Mouse (Mus musculus) heart, embryonic 13.5 days (tissue): Measurements from ENCODE around the gene Pspn. TPM values are rescaled to one million over a fixed set of nuclear protein-coding genes. Genes with fewer than 3 reads are reported as not detected.

Source experiments
- ATAC-seq: fragments of 200-750 bp; cut with Nextera tagmentation; 2 replicates; pipeline ENCODE4 v1.8.0; 2017; ENCODE audit warnings: moderate TSS enrichment; ENCODE audit not compliant: insufficient number of reproducible peaks, low FRiP score, low TSS enrichment; ENCODE audit errors: extremely low read depth
- H3K27ac ChIP-seq: fragments of 300-500 bp; sonication (generic); replicated peaks from 2 replicates; pipeline ENCODE4 v1.5.1; 2015; ENCODE audit warnings: moderate library complexity, mild to moderate bottlenecking, inconsistent platforms
- H3K27me3 ChIP-seq: fragments of 300-500 bp; sonication (generic); replicated peaks from 2 replicates; pipeline ENCODE4 v1.6.1; 2015; ENCODE audit warnings: mild to moderate bottlenecking, inconsistent platforms
- H3K36me3 ChIP-seq: fragments of 300-500 bp; sonication (generic); 2 replicates; pipeline ENCODE4 v1.6.1; 2015; ENCODE audit warnings: mild to moderate bottlenecking, inconsistent platforms
- H3K4me1 ChIP-seq: fragments of 300-500 bp; sonication (generic); 2 replicates; pipeline ENCODE4 v1.6.1; 2015; ENCODE audit warnings: inconsistent platforms
- H3K4me2 ChIP-seq: fragments of 300-500 bp; sonication (generic); 2 replicates; pipeline ENCODE4 v1.6.1; 2015; ENCODE audit warnings: inconsistent platforms, mild to moderate bottlenecking, moderate library complexity
- H3K4me3 ChIP-seq: fragments of 300-500 bp; sonication (generic); 2 replicates; pipeline ENCODE4 v1.5.1; 2015; ENCODE audit warnings: moderate library complexity, mild to moderate bottlenecking, inconsistent platforms
- H3K9ac ChIP-seq: fragments of 300-500 bp; sonication (generic); 2 replicates; pipeline ENCODE4 v1.6.1; 2015; ENCODE audit warnings: inconsistent platforms, mild to moderate bottlenecking, moderate library complexity
- H3K9me3 ChIP-seq: fragments of 300-500 bp; sonication (generic); 2 replicates; pipeline ENCODE4 v1.6.1; 2016; ENCODE audit warnings: inconsistent platforms
- WGBS: fragments of 180-500 bp; shearing (Covaris S2); methylation state at CpG from one replicate; pipeline ENCODE4 v1.1.7; 2015; ENCODE audit warnings: mixed read lengths; 5-methylcytosine and 5-hydroxymethylcytosine counted together
- polyA plus RNA-seq: library from polyadenylated mRNA; unstranded; fragments of >200 nt; fragmentation: Nextera tagmentation; extraction: Ambion mirVana; gene quantifications from 2 replicates; pipeline ENCODE4 v1.2.1, GENCODE M21; 2015

The Pspn gene
- 0.35 TPM in 1 of 2 replicates, not detected in the other for polyA plus RNA-seq

DNA sequence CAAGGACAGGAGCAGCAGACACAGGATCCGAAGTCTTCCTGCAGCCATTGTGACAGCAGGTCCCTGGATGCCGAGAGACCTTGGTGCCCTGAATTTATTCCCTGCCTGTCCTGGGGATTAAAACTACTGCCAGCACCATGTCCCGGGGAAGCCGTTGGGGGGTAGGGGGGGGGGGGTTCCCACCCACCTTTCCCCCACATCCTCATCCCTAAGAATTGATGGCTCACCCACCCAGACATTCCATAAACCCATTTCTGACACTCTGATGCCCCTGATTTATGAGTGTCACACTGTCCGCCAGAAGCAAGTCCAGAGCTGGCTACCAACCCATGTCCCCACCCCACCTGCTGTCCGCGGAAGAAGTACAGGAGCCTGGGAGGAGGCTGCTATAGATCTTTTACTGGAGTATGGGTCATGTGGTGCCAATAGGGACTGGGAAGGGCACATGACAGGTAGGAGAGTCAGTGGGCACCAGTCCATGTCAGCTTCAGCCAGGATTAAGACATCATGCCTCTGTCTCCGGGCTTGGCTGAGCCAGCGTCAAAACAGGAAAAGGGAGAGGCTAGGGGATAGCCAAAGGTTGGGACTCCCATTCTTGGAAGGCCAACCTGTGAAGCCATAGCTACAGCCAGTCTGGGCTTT, at the start of gene Pspn:
Gene Pspn, minus strand, starts transcription at position 51 of the 642 bp plus-strand sequence.
- Histone ChIP-seq H3K9me3 (no peaks in the 10 kb centered on the region), H3K4me2 (no peak within 1 kb of the TSS), H3K4me1 (peaks cover 36% of the 10 kb centered on the region), H3K4me3 (no peak within 1 kb of the TSS), H3K27ac (peak within 1 kb of the TSS; percentile 83), H3K27me3 (no peaks in the 10 kb centered on the region), H3K36me3 (peaks cover 62% of the 10 kb centered on the region), H3K9ac (peak within 1 kb of the TSS; percentile 71)
- ATAC-seq, result no peak
- WGBS, result 78% methylated on average over 9 of the region's 9 CpGs

GRCm38 (mm10) chr17:57048816-57049215, 49.0 kb upstream of the Pspn start:
- H3K4me3 ChIP-seq, result no peak overlapping the region
- 91% methylated on average over 3 of the region's 3 CpGs for WGBS

GRCm38 (mm10) chr17:57047406-57047805, 47.6 kb upstream of the Pspn start:
- no peak for ATAC-seq
- H3K4me2 ChIP-seq, result no peak overlapping the region
- peaks cover 6% of the 10 kb centered on the region for H3K4me1 ChIP-seq
- 25% methylated on average over 5 of the region's 5 CpGs for WGBS
- no peaks in the 10 kb centered on the region for H3K27me3 ChIP-seq
- H3K27ac ChIP-seq, result no peak overlapping the region
- H3K4me3 ChIP-seq, result no peak overlapping the region
- no peak overlapping the region for H3K9ac ChIP-seq
- no peaks in the 10 kb centered on the region for H3K9me3 ChIP-seq
- H3K36me3 ChIP-seq, result peaks cover 56% of the 10 kb centered on the region

More at GRCm38 (mm10) chr17:57048816-57049215, 49.0 kb upstream of the Pspn start:
- H3K27ac ChIP-seq, result no peak overlapping the region
- no peaks in the 10 kb centered on the region for H3K27me3 ChIP-seq
- peaks cover 70% of the 10 kb centered on the region for H3K36me3 ChIP-seq
- no peaks in the 10 kb centered on the region for H3K4me1 ChIP-seq
- no peak overlapping the region for H3K4me2 ChIP-seq
- H3K9me3 ChIP-seq, result no peaks in the 10 kb centered on the region
- no peak overlapping the region for H3K9ac ChIP-seq
- ATAC-seq, result no peak

GRCm38 (mm10) chr17:57041554-57041953, 41.7 kb upstream of the Pspn start, which contains the start of gene Slc25a41:
Gene Slc25a41 (minus strand): TSS chr17:57041654.
- Histone ChIP-seq H3K36me3 (peaks cover 17% of the 10 kb centered on the region), H3K4me3 (no peak within 1 kb of the TSS), H3K27me3 (peaks cover 40% of the 10 kb centered on the region), H3K9ac (no peak within 1 kb of the TSS), H3K4me1 (peaks cover 7% of the 10 kb centered on the region), H3K4me2 (no peak within 1 kb of the TSS), H3K9me3 (no peaks in the 10 kb centered on the region), H3K27ac (no peak within 1 kb of the TSS)
- 64% methylated on average over 8 of the region's 8 CpGs for WGBS
- no peak for ATAC-seq

DNA sequence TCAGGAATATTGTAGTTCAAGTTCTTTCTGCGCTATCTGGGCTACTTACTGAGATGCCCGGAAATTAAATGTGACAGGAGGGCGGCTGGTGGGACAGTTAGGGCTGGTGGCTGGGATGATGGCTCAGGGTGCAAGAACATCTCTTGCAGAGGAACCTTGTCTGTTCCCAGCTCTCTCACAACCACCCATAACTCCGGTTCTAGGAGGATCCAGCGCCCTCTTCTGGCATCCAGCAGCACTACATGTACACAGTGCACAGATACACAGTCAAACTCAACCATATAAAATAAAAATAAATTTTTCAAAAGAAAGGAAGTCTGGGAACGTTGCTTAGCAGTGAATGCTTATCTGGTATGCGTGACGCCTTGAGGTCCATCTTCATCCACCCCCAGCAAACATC, 39.2 kb upstream of the Pspn start:
- no peak overlapping the region for H3K4me2 ChIP-seq
- H3K27me3 ChIP-seq, result peaks cover 42% of the 10 kb centered on the region
- WGBS, result 36% methylated on average over 8 of the region's 8 CpGs
- no peak overlapping the region for H3K27ac ChIP-seq
- no peak for ATAC-seq
- H3K4me3 ChIP-seq, result 0 out of 2 replicates have a peak overlapping the region, but pooled peaks have one; percentile 9
- no peak overlapping the region for H3K9ac ChIP-seq
- H3K36me3 ChIP-seq, result no peaks in the 10 kb centered on the region
- no peaks in the 10 kb centered on the region for H3K9me3 ChIP-seq
- H3K4me1 ChIP-seq, result peaks cover 7% of the 10 kb centered on the region

GRCm38 (mm10) chr17:57032854-57033253, 33.0 kb upstream of the Pspn start:
- Histone ChIP-seq H3K9ac (no peak overlapping the region), H3K27ac (no peak overlapping the region), H3K27me3 (peaks cover 15% of the 10 kb centered on the region), H3K4me3 (no peak overlapping the region; the same call in 1 of the 2 replicates), H3K36me3 (peaks cover 12% of the 10 kb centered on the region), H3K4me1 (peaks cover 23% of the 10 kb centered on the region), H3K9me3 (no peaks in the 10 kb centered on the region), H3K4me2 (peak overlapping the region; percentile 73; the same call in 1 of the 2 replicates)
- no peak for ATAC-seq
- WGBS, result 85% methylated on average over 4 of the region's 4 CpGs

DNA sequence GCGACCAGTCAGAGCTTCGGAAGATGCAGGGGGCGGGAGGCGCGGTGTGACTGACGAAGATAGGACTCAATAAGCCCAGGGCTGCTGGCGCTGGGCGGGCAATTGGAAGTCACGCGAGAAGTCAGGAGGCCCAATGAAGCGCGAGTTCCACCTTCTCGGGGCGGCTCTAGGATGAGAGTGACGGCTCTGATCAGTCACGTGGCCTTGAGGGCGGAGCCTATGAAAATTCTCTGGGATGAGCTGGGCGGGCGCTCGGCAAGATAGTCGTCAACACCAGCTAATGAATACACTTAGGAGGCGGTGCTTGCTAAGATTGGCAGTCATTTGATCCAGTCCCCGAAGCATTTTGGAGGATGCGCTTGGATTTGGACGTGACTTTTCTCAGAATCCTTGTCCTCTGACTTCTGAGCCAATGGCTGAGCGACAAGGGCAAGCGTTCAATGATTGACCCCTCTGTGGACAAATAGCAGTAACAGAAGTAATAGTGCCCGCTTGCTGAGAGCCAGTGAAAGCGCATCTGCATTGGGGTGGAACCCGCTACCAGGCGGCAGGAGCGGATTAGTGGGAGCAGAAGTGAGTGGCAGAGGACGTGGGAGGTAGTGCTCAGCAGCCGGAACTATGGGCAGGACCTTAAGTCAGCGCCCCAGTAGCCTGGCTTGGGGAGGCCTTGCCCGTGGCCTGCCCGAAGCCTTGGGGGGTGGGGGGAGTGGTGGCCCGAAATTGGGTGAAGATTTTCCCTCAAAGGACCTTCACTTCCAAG, 32.0 kb upstream of the Pspn start:
- Histone ChIP-seq H3K36me3 (peaks cover 22% of the 10 kb centered on the region), H3K4me1 (peaks cover 23% of the 10 kb centered on the region), H3K9me3 (no peaks in the 10 kb centered on the region), H3K27ac (peak overlapping the region; percentile 89), H3K9ac (peak overlapping the region; percentile 77), H3K27me3 (peaks cover 5% of the 10 kb centered on the region; the same call in 1 of the 2 replicates), H3K4me2 (peak overlapping the region; percentile 73), H3K4me3 (peak overlapping the region; percentile 95)
- under 1% methylated on average over 38 of the region's 38 CpGs for WGBS
- peak; percentile 96 for ATAC-seq

DNA sequence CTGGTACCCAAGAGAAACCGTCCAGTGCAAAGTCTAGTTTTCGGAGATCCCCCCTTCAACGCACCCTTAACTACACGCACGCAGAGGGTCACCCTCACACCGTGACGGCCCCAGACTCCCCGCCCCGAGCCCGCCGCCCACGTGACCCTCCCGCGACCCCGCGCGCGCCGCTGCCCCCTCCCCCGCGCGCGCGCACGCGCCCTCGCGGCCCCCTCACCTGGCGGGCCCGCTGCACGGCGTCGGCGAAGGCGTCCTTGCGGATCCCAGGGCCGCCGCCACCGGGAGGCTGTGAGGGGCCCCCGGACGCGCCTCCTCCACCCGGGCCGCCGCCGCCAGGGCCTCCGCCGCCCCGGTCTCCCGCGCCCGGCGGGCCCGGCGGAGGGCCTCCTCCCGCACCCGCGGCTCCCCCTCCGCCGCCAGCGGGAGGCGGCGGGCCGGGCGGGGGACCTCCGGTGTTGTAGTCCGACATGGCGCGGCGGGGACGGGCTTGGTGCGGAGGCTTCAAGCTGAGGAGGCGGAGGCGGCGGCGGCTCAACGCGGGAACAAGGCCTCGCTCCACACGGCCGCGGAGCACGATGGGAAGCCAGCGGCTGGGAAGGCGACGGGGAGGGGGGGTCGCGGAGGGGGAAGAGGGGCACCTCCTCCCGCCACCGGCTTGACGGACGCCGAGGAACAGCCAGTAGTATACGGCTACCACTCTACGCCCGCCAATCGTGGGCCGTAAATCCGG, 31.3 kb upstream of the Pspn start, which contains the start of gene Khsrp:
Gene Khsrp, minus strand, starts transcription at position 592 of the 730 bp plus-strand sequence.
- H3K4me2 ChIP-seq, result peak within 1 kb of the TSS; percentile 92
- peaks cover 29% of the 10 kb centered on the region for H3K36me3 ChIP-seq
- peak within 1 kb of the TSS; percentile 95 for H3K4me3 ChIP-seq
- peak within 1 kb of the TSS; percentile 94 for H3K27ac ChIP-seq
- WGBS, result under 1% methylated on average over 87 of the region's 99 CpGs
- H3K4me1 ChIP-seq, result peaks cover 23% of the 10 kb centered on the region
- no peaks in the 10 kb centered on the region for H3K27me3 ChIP-seq
- no peaks in the 10 kb centered on the region for H3K9me3 ChIP-seq
- peak within 1 kb of the TSS; percentile 100 for H3K9ac ChIP-seq
- ATAC-seq, result peak; percentile 1; the same call in 1 of the 2 replicates

DNA sequence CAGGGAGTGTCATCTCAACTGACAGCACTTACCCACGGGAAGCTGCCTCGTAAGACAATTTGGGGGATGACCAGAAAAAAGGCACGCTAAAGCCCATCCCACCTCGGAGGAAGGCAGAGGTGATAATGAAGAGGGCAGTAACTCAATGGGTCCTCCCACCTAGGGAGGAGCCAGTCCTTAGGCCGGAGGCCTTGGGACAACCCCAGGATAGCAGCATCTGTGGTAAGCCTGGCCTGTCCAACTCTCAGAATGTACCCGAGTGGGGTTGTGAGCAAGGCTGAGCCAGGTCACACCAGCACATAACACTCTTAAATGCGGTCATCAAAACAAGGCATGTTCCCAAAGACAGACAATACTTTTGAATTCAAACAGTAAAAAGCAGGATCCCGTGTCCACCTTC, 29.9 kb upstream of the Pspn start:
- H3K4me1 ChIP-seq, result peaks cover 23% of the 10 kb centered on the region
- WGBS, result 24% methylated on average over 8 of the region's 8 CpGs
- H3K27me3 ChIP-seq, result no peaks in the 10 kb centered on the region
- H3K36me3 ChIP-seq, result peaks cover 43% of the 10 kb centered on the region
- H3K9me3 ChIP-seq, result no peaks in the 10 kb centered on the region
- H3K9ac ChIP-seq, result peak overlapping the region; percentile 100
- peak overlapping the region; percentile 92 for H3K4me2 ChIP-seq
- H3K27ac ChIP-seq, result peak overlapping the region; percentile 94; the same call in 1 of the 2 replicates
- H3K4me3 ChIP-seq, result peak overlapping the region; percentile 95
- no peak for ATAC-seq

- Histone ChIP-seq H3K4me3 (no peak overlapping the region), H3K36me3 (peaks cover 66% of the 10 kb centered on the region), H3K27ac (no peak overlapping the region), H3K27me3 (no peaks in the 10 kb centered on the region), H3K4me1 (peaks cover 20% of the 10 kb centered on the region), H3K4me2 (no peak overlapping the region), H3K9me3 (no peaks in the 10 kb centered on the region), H3K9ac (no peak overlapping the region)
- 84% methylated on average over 4 of the region's 4 CpGs for WGBS
- no peak for ATAC-seq
Measured at GRCm38 (mm10) chr17:57027471-57027870, 27.7 kb upstream of the Pspn start.

GRCm38 (mm10) chr17:57020960-57021359, 21.1 kb upstream of the Pspn start:
- Histone ChIP-seq H3K27ac (no peak overlapping the region), H3K4me2 (no peak overlapping the region), H3K9me3 (no peaks in the 10 kb centered on the region), H3K4me1 (no peaks in the 10 kb centered on the region), H3K4me3 (no peak overlapping the region), H3K27me3 (no peaks in the 10 kb centered on the region), H3K36me3 (peaks cover 68% of the 10 kb centered on the region), H3K9ac (no peak overlapping the region)
- 82% methylated on average over 5 of the region's 5 CpGs for WGBS
- no peak for ATAC-seq
